Mouse (Mus musculus) layer of hippocampus, adult 8-10 months (tissue): ENCODE measurements around the gene Larp6. TPM values are rescaled to one million over a fixed set of nuclear protein-coding genes. Genes with fewer than 3 reads are reported as not detected.

ENCODE experiments used
- DNase-seq, 2 experiments: peaks; one replicate each; pipeline ENCODE4 v3.0.0; 2022; ENCODE audit warnings: low spot score in 2 of 2
- total RNA-seq, 4 experiments: library from RNA; stranded (reverse); gene quantifications; 2 replicates each; pipeline ENCODE4 v1.2.4; 2022

Larp6 gene
- 10 to 100 TPM; 37.2 to 41.6 (median 39.2) TPM for total RNA-seq

DNA sequence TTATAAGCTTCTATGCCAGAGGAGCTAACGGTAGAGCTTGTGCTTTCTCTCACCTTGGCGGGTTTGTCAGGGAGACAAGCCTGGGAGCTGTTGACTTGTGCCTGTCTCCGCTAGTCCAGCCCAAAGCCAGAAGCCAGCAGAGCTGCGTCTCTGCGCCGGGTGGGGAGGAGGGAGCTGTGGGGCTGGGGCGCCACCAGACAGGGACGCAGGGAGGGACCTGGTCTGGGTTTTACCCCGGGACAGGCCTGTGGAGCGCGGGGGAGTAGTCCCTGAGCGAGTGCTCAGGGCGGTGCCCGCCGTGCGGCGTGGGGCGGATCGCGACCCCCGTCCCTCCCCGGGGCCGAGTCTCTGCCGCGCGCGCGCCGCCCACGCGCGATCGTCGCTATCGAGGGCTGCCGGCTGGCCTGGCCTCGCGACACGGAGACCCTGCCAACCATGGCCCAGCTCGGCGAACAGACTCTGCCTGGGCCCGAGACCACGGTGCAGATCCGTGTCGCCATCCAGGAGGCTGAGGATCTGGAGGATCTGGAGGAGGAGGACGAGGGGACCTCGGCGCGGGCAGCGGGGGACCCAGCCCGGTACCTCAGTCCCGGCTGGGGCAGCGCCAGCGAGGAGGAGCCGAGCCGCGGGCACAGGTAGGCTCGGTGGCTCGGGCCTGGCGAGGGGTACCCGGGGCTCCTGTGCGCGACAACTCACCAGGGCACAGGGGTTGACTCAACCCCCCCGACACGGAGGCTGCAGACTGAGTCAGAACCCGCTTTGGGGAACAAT, at the start of gene Larp6:
TSS of gene Larp6 (plus strand) at position 219 of the 771 bp plus-strand sequence.
- DNase-seq: peak; percentile 47 to 61

DNA sequence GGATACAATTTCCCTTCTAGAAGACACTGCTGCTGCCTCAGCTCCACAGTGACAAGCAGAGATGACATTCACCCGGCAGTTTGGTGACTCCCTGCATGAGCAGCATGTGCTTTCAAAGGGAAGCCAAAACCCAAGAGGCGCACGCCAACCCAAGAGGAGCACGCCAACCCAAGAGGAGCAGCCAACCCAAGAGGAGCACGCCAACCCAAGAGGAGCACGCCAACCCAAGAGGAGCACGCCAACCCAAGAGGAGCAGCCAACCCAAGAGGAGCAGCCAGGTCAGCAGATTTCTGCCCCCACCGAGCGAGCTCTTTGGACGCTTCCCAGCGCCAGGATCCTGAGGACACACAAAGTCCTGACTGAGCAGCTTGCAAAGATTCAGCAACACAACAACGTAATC, 48.4 kb upstream of the Larp6 start:
- peak; percentile 50 to 54 for DNase-seq

DNA sequence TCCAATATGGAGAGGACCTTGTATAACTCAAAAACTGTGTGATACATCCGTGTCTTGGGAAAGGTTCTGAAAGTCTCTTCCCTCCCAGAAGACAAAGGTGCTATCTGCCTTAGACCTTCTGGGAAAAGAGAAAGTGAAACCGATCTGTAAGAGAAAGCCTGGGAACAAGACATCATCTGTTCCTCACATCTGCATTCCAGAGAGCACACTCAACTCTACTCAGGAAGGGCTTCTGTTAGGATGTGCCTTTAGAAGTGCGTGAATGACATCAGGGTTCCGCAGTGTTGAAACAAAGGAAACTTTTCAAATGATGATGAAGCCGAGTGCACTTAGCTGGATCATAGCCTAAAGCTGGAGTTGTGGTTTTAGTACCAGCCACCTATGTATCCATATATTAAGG, 47.9 kb upstream of the Larp6 start:
- no peak for DNase-seq

DNA sequence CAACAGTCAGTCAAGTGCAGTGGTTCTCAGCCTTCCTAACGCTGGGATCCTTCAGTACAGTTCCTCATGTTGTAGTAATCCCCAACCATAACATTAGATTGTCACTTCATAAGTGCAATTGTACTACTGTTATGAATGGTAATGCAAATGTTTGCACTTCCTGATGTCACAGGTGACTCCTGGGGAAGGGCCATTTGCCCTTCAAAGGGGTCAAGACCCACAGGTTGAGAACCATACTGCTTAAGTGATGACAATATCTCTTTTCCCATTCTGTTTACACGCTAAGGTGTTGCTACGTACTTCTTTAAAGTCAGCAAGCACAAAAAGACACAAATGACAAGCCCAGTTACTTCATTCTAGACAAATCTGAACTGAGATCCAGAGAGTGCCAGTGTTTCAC, 47.3 kb upstream of the Larp6 start:
- no peak for DNase-seq

DNA sequence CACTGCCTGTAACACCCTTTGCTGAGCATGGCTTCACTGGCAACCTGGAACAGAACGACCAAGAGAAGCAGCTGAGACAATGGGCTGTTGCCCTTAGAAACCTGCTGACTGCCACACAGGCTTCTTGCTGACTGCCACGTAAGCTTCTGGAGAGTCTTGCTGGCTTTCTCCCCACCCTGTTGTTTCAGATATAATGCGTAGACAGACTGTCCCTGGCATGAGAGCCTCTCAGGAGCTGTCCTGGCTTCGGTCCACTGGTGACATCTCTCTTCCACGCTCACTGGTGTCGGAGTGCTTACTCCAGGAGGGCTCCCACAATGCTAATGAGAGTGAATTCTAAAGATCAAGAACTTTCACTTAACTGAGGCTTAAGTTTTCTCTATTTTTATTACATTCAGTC, 43.9 kb upstream of the Larp6 start:
- no peak for DNase-seq

DNA sequence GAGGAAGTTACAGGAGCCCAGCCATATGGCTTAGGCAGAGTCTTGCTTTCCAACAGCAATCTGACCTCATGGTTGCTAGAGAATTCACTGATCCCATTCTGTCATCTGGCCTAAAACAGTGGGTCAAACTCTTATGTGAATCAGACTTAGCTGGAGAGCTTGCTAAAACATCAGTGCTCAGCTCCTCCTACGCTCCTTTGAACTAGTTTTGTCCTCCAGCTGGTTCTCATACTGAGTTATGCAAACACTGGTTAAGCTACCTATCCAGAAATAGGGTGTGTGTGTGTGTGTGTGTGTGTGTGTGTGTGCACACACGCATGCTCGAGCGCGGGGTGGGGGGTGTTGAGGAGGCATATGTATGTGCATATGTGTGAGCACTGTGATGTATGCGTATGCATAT, 40.2 kb upstream of the Larp6 start:
- DNase-seq: no peak

DNA sequence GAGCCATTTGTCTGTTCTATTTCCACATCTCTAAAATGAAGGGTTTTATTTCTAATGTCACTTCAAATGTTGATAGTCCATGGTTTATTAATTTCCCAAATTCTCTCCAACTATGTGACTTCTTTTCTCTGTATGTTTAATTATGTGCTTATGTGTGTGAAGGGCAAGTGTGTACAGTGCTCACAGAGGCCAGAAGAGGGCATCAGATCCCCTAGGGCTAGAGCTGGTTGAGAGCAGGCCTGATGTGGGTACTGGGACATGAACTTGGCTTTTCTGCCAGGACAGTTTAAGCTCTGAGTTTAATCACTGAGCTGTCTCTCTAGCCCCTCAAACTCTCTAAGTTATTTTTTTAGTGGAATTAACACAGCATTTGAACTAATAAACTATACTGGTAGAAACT, 38.0 kb upstream of the Larp6 start:
- no peak for DNase-seq

DNA sequence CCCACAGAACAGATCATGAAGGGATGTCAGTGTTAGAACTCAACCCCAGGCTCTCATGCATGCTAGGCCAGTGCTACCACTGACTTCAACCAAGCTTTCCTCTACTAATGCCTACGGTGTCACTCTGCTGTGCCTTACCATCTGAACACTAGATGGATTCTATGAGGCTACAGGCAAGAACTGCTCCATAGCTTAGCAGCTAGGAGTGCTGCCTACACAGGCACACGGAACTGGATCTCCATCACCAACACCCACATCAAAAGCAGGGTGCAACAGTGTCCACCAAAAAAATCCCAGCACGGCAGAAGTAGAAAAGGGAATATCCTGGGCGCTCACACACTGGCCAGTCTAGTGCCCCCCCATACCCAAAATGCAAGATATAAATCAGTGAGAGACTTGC, 36.4 kb upstream of the Larp6 start:
- no peak for DNase-seq

DNA sequence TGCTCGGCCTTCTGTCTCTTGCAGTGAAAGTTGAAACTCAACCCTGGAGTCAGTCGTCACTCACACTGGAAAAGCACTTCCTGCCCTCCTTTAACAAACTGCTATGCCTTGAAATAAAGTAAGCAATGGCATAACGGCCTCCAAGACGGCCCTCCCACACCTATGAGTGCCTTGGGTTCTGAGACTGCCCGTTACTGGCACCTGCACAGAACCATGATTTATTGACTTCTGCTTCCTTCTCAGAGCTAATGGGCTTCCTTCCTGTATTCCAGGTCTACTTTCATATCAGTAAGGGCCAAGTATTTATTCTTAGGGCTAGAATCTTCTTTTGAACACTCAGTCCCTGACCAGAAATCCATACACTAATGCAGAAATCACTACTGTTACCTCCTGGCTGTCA, 33.9 kb upstream of the Larp6 start:
- DNase-seq: no peak

DNA sequence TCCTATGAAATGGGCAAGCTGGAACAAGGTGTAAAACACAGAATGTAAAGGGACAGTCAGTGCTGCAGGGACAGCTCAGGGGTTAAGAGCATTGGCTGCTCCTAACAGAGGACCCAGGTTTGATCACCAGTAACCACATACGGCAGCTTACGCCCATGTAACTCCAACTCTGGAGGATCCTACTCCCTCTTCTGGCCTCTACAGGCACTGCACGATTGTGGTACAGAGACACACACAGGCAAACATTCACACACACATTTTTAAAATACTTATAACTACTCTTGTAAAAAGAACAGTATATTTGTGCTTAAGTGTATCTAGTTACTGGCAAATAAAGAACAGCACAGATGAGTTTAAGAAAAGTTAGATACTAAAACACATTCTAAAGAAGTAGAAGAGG, 31.8 kb upstream of the Larp6 start:
- DNase-seq: no peak

DNA sequence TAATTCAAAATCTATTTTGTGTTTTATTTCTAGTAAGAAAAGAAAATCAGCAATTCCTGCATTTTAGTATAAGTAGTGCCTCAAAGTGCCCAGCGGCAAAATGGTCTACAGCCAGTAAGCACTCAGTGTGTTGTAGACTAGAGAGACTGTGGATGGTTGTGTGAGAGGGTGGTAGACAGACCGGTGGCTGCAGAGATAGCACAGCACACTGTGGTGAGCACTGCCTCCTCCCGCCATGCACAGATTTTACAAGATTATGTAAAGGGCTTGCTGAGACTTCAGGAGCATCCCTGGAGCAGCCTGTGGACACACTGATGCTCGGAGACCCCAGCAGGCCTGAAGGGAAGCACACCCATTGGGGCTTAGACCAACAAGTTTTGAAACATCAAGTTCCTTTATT, 30.0 kb upstream of the Larp6 start:
- no peak for DNase-seq

DNA sequence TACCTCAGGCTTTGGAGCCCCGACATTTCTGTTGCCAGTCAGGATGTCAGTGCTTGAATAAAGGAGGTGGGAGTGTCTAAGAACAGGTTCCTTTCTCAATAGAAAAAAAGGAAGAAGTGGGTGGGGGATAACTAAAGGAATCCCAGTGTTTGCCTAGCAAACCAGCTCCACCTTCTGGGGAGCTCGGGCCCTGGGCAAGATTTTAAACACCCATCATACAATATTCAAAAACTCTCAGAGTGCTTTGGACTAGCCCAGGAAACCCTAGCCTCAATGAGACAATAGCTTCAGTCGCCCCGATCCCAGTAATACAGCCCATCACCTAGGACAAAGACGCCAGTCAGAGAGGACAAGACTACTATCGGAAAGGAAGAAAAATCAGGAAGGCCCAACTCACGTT, 25.4 kb upstream of the Larp6 start:
- DNase-seq: no peak

DNA sequence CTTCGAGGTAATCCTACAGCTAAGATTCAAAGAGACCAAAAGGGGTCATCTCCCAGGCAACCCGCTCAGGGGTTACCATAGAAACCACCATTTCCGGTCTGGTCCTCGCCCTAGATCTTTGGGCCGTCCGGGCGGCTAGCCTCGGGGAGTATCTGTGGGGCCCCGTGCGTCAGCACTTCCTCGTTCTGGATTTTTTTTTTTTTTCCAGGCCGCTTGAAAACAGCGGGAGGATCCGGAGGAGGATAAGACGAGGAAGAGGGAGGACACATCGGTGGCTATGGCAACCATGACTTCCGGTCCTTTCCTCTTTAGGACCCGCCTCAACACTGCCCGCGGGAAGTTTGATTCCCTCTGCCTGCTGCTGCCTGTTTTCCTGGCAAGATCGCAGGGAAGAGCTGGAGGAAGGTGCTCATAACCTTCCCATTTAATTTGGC, 24.9 kb upstream of the Larp6 start, which contains the start of gene Lrrc49:
TSS of gene Lrrc49 (minus strand) at position 268 of the 434 bp plus-strand sequence.
- DNase-seq: peak; percentile 88 to 91

DNA sequence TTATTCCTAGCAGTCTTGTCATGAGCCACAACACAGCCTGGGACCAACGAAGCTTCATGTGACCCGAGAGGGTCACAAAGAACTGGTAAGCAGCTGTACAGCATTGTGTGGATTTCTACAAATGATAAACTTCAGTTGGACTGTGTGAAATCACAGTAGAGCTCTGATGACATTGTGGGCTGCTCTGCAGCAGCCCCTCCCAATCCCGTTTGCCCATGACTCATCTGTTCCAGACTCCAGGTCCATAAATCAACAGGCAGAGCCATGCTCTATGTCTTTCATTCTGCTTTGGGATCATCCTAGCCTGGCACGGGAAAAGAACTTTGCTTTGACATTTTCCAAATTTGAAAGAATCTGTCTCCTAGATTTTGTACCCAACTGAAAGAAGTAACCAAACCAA, 20.2 kb upstream of the Larp6 start:
- DNase-seq: no peak

DNA sequence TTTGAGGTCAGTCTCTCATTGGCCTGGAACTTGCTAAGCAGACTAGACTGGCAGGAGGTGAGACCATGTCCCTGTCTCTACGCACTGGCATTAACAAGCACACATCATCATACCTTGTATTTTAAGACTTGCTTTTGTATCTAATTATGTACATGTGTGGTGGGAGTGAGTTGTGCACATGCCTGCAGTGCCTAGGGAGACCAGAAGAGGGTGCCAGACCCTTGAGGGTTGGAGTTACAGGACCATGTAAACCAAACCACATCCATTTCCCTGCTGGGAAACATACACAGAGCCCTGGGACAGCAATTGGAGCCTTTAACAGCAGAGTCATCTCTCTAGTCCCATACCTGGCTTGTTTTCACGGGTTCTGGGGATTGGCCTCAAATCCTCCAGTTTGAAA, 18.8 kb upstream of the Larp6 start:
- DNase-seq: no peak

DNA sequence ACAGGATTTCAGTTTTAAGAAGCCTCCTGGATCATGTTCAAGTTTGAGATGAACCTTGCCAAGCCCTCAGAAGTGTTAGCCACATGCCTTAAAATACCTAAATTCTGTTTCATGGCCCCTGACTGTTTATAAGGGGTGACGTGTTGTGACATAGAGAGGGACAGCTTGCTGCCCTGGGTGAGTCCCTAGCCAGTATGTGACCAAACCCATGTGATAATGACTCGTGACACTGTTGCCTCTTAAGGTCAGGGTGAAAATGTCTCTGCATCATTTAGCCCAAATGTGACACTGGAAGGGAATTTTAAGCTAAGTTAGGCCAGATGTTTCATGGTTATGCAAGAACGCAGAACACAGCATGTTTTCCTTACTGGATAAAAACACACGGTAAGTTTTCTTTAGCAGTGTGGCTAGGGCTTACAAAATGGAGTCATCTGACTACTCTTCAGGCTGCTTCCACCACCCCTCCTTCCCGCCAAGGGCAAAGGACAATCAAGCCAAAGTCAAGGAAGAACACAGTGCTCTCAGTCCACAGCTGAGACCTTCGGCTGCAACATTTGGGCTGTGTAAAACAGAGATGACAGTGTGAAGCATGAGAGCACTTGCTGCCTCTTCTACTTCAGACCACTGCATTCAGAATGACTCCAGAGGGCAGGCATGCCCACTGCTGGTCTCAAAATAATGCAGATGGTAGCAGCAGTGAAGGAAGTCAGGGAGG, 16.4 kb upstream of the Larp6 start:
- no peak for DNase-seq

DNA sequence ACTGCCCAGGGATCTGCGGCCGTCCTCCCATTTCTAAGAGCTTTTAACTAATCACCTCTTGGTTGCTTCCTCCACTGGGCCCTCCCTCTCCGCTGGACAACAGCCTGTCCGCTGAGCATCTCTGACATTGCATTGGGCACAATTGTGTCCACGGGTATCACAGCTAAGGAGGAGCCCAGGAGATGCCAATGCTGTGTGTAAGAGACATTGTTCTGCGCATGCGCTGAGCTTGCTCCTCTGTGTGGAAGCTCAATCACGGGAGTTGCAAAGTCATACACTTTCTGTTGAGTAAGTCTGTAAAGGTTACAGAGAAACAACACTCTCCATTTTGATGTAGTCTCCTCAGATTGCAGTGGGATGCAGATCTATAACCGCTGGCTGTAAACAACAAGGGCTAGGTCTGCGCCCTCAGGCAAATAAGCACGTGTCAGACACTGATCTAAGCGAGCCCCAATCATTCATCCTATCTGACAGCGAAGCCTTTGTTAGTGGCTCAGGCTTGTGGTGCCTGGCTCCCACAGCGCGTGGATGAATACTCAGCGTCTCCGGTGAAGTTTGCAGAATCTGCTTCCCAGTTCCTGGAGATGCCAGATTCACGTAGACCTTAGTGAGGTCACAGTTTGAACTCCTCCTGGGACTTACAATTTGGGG, 13.1 kb upstream of the Larp6 start:
- DNase-seq: peak in 1 of 2 experiments; percentile 55

DNA sequence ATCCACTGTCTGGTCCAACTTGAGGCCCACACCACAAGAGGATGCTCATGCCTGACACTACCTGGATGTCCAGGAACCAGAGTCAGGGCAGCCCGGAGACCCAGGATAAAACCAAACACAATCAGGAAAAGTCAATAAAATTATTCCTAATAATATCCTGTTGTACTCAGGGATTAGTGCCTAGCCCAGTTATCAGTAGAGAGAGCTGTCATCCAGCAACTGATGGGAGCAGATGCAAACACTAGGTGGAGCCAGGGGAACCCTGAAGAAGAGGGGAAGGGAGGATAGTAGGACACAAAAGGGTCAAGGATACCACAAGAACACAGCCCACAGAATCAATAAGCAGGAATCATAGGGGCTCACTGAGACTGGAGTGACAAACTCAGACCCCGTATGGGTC, 5.2 kb upstream of the Larp6 start:
- no peak for DNase-seq

DNA sequence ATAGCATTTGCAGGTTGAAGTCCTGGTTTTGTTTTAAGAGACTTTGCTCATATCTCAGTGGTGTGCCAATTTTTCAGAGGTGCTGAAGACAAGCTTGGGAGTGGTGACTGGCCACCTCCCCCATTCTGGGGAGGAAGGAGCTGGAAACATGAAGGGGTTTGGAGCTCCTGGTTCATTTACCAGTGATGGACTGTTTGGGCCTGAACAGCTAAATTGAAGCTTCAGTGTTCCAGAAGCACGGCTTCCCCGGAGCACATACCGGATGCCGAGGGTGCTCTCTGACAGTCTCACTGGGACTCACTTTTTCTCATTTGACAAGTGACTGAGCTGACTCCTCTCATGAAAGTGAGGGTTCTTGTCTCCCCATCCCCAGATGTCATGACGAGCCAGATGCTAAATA, 4.2 kb upstream of the Larp6 start:
- DNase-seq: no peak

DNA sequence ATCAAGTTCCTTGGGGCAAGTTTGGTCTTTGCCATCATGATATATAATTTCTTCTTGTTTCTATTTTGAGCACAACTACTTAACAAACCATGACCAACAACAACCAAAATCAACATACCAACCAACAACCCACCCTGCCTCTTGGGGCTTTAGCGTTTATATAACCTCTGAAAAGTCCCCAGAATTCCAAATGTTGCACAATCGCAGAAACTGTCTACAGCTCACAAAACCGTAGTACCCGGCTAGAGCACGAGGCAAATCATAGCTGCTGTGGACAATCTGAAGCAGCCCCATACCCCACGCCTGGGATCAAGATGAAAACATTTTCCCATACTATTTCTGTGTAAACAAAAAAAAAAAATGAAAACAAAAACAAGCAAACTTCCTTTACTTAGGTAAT, 3.1 kb upstream of the Larp6 start:
- no peak for DNase-seq

DNA sequence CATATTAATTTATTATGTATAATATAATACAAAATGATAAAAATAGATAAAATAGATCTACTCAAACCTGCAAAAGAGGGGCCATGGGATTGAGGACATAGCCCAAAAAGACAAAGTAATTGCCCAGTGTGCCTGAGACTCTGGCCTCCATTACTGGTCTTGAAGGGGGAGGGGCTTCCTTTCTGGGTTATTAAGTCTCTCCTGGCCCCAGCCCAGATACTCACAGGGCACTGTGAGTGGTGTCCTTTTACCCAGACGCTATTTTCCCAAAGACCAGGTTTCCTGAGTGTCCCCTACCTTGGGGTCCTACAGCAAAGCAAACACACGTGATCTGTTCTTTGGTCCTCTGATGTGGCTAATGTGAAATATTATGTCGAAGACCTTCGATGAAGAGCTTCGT, 778 bp upstream of the Larp6 start:
- DNase-seq: no peak

DNA sequence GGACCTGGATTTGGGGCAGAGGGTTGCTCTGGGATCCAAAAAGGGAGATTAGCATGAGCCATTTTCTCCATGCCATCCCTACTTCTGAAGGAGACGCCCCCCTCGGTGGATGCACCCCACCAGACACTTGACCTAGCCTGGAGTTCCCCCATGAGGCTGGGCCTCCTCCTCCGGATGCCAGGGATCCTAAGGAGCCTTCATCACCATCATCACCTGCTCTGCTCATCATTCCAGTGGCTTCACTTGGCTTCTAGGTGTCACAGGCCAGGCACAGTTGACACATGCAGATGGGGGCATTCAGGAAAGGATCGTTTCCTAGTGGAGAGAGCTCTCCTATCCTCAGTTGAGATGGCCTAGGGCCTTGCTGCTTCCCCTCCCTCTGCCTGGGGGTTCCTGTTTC, 827 bp downstream of the Larp6 start:
- DNase-seq: no peak
